Mouse (Mus musculus) kidney, embryonic 14.5 days (tissue): ENCODE results near the gene Arntl2. TPM values are rescaled to one million over a fixed set of nuclear protein-coding genes. Genes with fewer than 3 reads are reported as not detected.
A peak's percentile ranks its signal among the peaks of the same experiment; 100 is the strongest.

Experiments used
- ATAC-seq: fragments of 200-750 bp; cut with Nextera tagmentation; 2 replicates; pipeline ENCODE4 v1.8.0; 2017; ENCODE audit warnings: moderate number of reproducible peaks, mild to moderate bottlenecking, moderate TSS enrichment, moderate library complexity; ENCODE audit not compliant: low FRiP score, low TSS enrichment
- H3K27ac ChIP-seq: fragments of 300-500 bp; sonication (generic); 2 replicates; pipeline ENCODE4 v1.5.1; 2014; ENCODE audit warnings: low read depth, mild to moderate bottlenecking, low read length, moderate library complexity, mixed read lengths
- H3K27me3 ChIP-seq: fragments of 300-500 bp; sonication (generic); 2 replicates; pipeline ENCODE4 v1.6.1; 2014; ENCODE audit warnings: mild to moderate bottlenecking, low read length; ENCODE audit not compliant: control insufficient read depth, insufficient read depth
- H3K36me3 ChIP-seq: fragments of 300-500 bp; sonication (generic); 2 replicates; pipeline ENCODE4 v1.6.1; 2014; ENCODE audit warnings: low read length, mixed read lengths; ENCODE audit not compliant: control insufficient read depth, insufficient read depth
- H3K4me1 ChIP-seq: fragments of 300-500 bp; sonication (generic); 2 replicates; pipeline ENCODE4 v1.6.1; 2014; ENCODE audit warnings: low read length, mixed read lengths; ENCODE audit not compliant: control insufficient read depth, insufficient read depth
- H3K4me2 ChIP-seq: fragments of 300-500 bp; sonication (generic); replicated peaks from 2 replicates; pipeline ENCODE4 v1.6.1; 2014; ENCODE audit warnings: low read depth, mild to moderate bottlenecking, low read length
- H3K4me3 ChIP-seq: fragments of 300-500 bp; sonication (generic); 2 replicates; pipeline ENCODE4 v1.5.1; 2014; ENCODE audit warnings: mild to moderate bottlenecking, low read length
- H3K9ac ChIP-seq: fragments of 300-500 bp; sonication (generic); 2 replicates; pipeline ENCODE4 v1.6.1; 2014; ENCODE audit warnings: low read depth, mild to moderate bottlenecking, low read length, moderate library complexity
- H3K9me3 ChIP-seq: fragments of 300-500 bp; sonication (generic); 2 replicates; pipeline ENCODE4 v1.6.1; 2016; ENCODE audit warnings: low read length; ENCODE audit not compliant: control insufficient read depth
- WGBS: fragments of 180-500 bp; shearing (Covaris S2); extraction: QIAGEN DNeasy Blood & Tissue Kit; methylation state at CpG from one replicate; pipeline ENCODE4 v1.1.7; 2014; 5-methylcytosine and 5-hydroxymethylcytosine counted together
- polyA plus RNA-seq: library from polyadenylated mRNA; unstranded; fragments of >200 nt; fragmentation: Nextera tagmentation; extraction: Ambion mirVana; gene quantifications from 2 replicates; pipeline ENCODE4 v1.2.1, GENCODE M21; 2014

The Arntl2 gene
- polyA plus RNA-seq: 2.3 and 3.9 TPM in 2 replicates

DNA sequence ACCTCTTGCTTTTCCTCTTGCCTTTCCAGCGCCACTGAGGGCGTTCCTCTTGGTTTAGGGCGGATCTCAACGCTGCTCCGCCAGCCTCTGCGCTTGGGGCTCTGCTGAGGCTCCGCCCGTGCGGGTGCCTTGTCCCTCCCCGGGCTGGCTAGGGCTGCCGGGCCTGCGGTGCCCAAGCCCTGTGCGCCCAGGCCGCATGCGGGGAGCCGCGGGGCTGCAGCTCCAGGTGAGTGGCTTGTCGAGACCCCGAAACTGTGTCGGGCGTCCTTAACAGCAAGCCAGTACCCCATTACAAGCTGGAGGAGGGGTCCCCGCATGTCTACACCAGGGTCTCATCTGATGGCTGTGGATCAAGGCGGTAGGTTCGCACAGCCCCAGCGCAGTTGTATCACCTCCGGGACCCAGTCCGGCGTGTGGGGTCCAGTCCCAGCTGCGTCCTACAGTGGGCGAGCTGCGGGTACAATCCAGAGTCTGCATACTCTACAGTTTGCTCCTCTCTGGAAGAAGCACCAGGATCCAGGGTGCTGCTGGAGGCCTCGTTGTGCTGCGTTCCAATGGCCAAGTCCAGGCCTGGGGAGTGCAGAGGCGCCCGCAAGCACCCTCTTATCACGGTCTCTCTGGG, at the start of gene Arntl2:
Gene Arntl2 (plus strand): TSS at position 132 of the 622 bp plus-strand sequence.
- H3K9ac ChIP-seq: peak within 1 kb of the TSS; percentile 66
- peak within 1 kb of the TSS; percentile 58 for H3K4me3 ChIP-seq
- no peaks in the 10 kb centered on the region for H3K9me3 ChIP-seq
- H3K27ac ChIP-seq: no peak within 1 kb of the TSS
- H3K4me2 ChIP-seq: peak within 1 kb of the TSS; percentile 88
- no peaks in the 10 kb centered on the region for H3K36me3 ChIP-seq
- no peaks in the 10 kb centered on the region for H3K27me3 ChIP-seq
- WGBS: 1% methylated on average over 36 of the region's 36 CpGs
- ATAC-seq: peak; percentile 97
- no peaks in the 10 kb centered on the region for H3K4me1 ChIP-seq

DNA sequence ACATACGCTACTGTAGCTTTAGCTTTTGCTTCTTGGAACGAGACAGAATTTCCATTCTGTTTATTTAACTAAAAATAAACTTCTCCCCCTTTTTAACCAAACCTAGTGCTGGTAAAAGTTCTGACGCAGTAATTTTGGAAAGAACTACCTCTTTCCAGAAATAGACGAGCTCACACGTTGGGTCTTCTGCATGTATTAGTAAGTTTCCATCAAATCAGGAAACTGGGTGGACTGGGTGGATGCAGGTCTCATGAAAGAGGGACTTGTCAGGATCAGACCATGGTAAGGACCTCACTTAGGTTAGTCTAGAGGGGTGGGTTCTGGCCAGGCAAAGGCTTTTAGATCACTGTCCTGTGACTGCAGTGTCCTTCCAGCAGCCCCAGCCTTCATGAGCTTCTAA, 49.3 kb upstream of the Arntl2 start:
- WGBS: 80% methylated on average over 5 of the region's 5 CpGs
- no peak for ATAC-seq
- no peaks in the 10 kb centered on the region for H3K36me3 ChIP-seq

DNA sequence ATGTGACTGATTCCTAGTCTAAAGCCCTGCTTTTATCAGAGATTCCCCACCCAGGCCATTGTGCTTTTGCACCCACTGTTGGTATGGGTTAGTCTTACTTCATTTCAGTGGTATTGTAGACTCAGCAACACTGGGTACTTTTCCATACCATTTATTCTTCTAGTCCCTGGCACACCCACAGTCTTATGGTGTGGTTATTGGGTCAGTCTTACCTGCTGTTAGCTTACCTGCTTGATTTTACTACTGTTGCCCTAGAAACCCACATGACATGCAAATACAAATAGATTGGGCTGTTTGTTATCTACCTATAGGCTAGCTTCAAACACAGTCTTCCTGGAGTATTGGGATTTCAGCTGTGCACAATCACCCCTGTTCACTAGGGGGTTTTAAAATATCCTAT, 48.8 kb upstream of the Arntl2 start:
- no peaks in the 10 kb centered on the region for H3K27me3 ChIP-seq
- ATAC-seq: no peak
- no peak overlapping the region for H3K4me3 ChIP-seq
- no peak overlapping the region for H3K9ac ChIP-seq
- no peaks in the 10 kb centered on the region for H3K36me3 ChIP-seq
- H3K9me3 ChIP-seq: no peaks in the 10 kb centered on the region
- no peaks in the 10 kb centered on the region for H3K4me1 ChIP-seq
- no peak overlapping the region for H3K4me2 ChIP-seq
- H3K27ac ChIP-seq: no peak overlapping the region

More for the DNA sequence above, 49.3 kb upstream of the Arntl2 start:
- Histone ChIP-seq H3K9ac (no peak overlapping the region), H3K27ac (no peak overlapping the region), H3K4me1 (no peaks in the 10 kb centered on the region), H3K9me3 (no peaks in the 10 kb centered on the region), H3K4me2 (no peak overlapping the region), H3K27me3 (no peaks in the 10 kb centered on the region), H3K4me3 (no peak overlapping the region)

DNA sequence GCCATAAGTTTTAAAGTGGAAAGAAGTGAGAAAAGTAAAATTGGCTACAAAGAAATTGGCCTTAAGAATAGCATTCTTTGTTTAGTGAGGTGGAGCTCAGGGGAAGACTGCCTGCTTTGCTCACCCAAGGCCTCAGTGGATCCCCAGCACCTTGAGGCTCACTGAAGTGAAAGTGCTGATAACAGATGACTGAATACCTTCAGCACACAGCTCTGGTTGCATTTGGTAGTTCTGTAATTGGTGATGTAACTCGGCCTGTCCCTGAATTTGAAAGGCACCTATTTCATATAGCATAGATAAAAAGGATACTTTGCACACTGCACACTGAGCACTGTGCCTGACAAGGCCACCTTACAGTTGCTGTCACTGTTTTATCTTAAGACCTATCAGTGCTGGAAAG, 47.6 kb upstream of the Arntl2 start:
- no peaks in the 10 kb centered on the region for H3K36me3 ChIP-seq
- no peak overlapping the region for H3K4me2 ChIP-seq
- H3K9me3 ChIP-seq: no peaks in the 10 kb centered on the region
- no peaks in the 10 kb centered on the region for H3K4me1 ChIP-seq
- ATAC-seq: no peak
- no peak overlapping the region for H3K27ac ChIP-seq
- 86% methylated on average over 1 of the region's 1 CpGs for WGBS
- no peak overlapping the region for H3K9ac ChIP-seq
- H3K27me3 ChIP-seq: no peaks in the 10 kb centered on the region
- H3K4me3 ChIP-seq: no peak overlapping the region

- ATAC-seq: no peak
Observed at GRCm38 (mm10) chr6:146751671-146752070, 44.2 kb upstream of the Arntl2 start.

GRCm38 (mm10) chr6:146752178-146752577, 43.7 kb upstream of the Arntl2 start:
- Histone ChIP-seq H3K9ac (no peak overlapping the region), H3K4me1 (peaks cover 4% of the 10 kb centered on the region; the same call in 1 of the 2 replicates), H3K36me3 (no peaks in the 10 kb centered on the region), H3K9me3 (no peaks in the 10 kb centered on the region), H3K27me3 (no peaks in the 10 kb centered on the region), H3K27ac (no peak overlapping the region), H3K4me2 (no peak overlapping the region), H3K4me3 (no peak overlapping the region)
- no peak for ATAC-seq
- WGBS: 93% methylated on average over 2 of the region's 2 CpGs

More at GRCm38 (mm10) chr6:146751671-146752070, 44.2 kb upstream of the Arntl2 start:
- no peaks in the 10 kb centered on the region for H3K36me3 ChIP-seq
- H3K4me1 ChIP-seq: peaks cover 4% of the 10 kb centered on the region; the same call in 1 of the 2 replicates
- H3K9ac ChIP-seq: no peak overlapping the region
- H3K27ac ChIP-seq: no peak overlapping the region
- H3K4me2 ChIP-seq: no peak overlapping the region
- WGBS: 57% methylated on average over 1 of the region's 1 CpGs
- no peaks in the 10 kb centered on the region for H3K9me3 ChIP-seq
- no peaks in the 10 kb centered on the region for H3K27me3 ChIP-seq
- H3K4me3 ChIP-seq: no peak overlapping the region

- ATAC-seq: no peak
- Histone ChIP-seq H3K4me1 (peaks cover 4% of the 10 kb centered on the region; the same call in 1 of the 2 replicates), H3K27ac (no peak overlapping the region), H3K9ac (no peak overlapping the region), H3K27me3 (no peaks in the 10 kb centered on the region), H3K9me3 (no peaks in the 10 kb centered on the region), H3K4me2 (no peak overlapping the region), H3K4me3 (no peak overlapping the region), H3K36me3 (no peaks in the 10 kb centered on the region)
- WGBS: 88% methylated on average over 1 of the region's 1 CpGs
Observed at GRCm38 (mm10) chr6:146752612-146753011, 43.2 kb upstream of the Arntl2 start.

DNA sequence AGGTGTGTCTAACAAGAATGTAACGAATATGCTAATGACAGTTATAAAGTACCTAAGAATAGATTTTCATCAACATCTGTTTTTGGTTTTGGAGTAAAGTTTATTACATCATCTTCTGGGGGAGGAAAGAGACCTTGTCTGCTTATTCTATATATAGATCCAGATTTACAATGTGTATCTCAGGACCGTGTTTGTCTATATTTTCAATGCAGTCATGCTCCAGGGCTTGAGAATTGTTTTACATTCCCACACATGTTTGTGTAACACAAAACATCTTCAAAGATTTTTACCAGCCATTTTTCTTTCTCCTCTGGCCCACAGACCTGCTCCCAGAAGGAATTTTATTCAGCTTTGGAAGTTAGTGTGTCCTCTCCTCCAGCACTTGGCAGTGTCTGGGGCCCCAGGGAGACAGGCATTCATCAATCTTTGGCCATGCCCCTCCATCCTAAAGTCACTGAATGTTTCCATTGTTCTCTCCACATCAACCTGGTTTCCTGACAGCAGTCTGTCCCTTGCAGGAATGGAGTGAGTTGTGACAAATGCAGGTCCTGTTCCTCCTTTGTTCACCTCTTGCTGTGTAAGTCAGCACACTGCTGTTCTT, 42.2 kb upstream of the Arntl2 start:
- Histone ChIP-seq H3K4me3 (no peak overlapping the region), H3K4me1 (peaks cover 4% of the 10 kb centered on the region; the same call in 1 of the 2 replicates), H3K9ac (no peak overlapping the region), H3K4me2 (no peak overlapping the region), H3K36me3 (no peaks in the 10 kb centered on the region), H3K27me3 (no peaks in the 10 kb centered on the region), H3K9me3 (no peaks in the 10 kb centered on the region), H3K27ac (no peak overlapping the region)
- WGBS: 44% methylated on average over 2 of the region's 2 CpGs
- ATAC-seq: no peak

- H3K27ac ChIP-seq: no peak overlapping the region
- H3K9me3 ChIP-seq: no peaks in the 10 kb centered on the region
- 88% methylated on average over 2 of the region's 2 CpGs for WGBS
- H3K27me3 ChIP-seq: no peaks in the 10 kb centered on the region
- H3K4me2 ChIP-seq: no peak overlapping the region
- no peak overlapping the region for H3K4me3 ChIP-seq
- peaks cover 4% of the 10 kb centered on the region; the same call in 1 of the 2 replicates for H3K4me1 ChIP-seq
- ATAC-seq: no peak
- H3K9ac ChIP-seq: no peak overlapping the region
- no peaks in the 10 kb centered on the region for H3K36me3 ChIP-seq
Observed at GRCm38 (mm10) chr6:146755136-146755535, 40.7 kb upstream of the Arntl2 start.
